Mouse (Mus musculus) natural killer cell, adult 2 months (primary cell): ENCODE results near the gene Mypn.
A peak's percentile ranks its signal among the peaks of the same experiment; 100 is the strongest.

Source experiments
- DNase-seq, 2 experiments: peaks; one replicate each; pipeline ENCODE4 v3.0.0; 2022; ENCODE audit warnings: low spot score in 2 of 2

The Mypn gene

GRCm38 (mm10) chr10:63203728-63204127 lies at the start of gene Mypn:
Gene Mypn, minus strand, starts transcription at chr10:63203952.
- DNase-seq = no peak

DNA sequence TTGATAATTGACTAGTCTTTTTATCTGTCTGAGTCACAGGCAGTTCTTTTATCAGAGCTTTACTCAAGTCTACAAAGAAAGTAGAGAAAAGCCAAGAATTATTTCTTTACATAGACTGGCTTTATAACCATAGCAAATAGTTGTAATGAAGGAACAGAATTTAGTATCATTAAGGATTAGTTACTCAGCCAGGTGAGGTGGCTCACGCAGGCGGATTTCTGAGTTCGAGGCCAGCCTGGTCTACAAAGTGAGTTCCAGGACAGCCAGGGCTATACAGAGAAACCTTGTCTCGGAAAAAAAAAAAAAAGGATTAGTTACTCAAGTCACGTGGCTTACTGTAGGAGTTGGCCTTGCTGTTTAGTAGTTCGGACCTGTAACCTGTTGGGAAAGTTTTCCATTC lies 44.7 kb upstream of the Mypn start:
- DNase-seq = no peak

- no peak for DNase-seq
Observed at GRCm38 (mm10) chr10:63247457-63247856, 43.7 kb upstream of the Mypn start.

- DNase-seq = no peak
Observed at GRCm38 (mm10) chr10:63245846-63246245, 42.1 kb upstream of the Mypn start.

DNA sequence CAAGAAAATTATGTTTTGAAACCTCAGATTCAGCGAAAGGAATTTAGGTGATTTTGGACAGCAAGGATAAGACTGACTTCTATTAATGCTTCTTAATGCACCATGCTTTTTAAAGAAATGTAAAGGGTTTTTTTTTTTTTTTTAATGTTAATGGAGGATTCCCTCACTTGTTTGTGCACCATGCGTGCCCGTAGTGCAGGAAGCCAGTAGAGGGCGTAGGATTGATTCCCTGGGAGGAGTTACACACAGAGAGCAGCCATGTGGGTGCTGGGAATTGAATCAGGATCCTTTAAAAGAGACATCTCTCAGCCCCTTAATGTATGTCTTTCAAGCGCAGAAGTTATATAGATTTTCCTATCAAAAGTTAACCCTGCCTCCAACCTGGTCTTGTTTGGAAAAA lies 41.0 kb upstream of the Mypn start:
- DNase-seq = no peak

DNA sequence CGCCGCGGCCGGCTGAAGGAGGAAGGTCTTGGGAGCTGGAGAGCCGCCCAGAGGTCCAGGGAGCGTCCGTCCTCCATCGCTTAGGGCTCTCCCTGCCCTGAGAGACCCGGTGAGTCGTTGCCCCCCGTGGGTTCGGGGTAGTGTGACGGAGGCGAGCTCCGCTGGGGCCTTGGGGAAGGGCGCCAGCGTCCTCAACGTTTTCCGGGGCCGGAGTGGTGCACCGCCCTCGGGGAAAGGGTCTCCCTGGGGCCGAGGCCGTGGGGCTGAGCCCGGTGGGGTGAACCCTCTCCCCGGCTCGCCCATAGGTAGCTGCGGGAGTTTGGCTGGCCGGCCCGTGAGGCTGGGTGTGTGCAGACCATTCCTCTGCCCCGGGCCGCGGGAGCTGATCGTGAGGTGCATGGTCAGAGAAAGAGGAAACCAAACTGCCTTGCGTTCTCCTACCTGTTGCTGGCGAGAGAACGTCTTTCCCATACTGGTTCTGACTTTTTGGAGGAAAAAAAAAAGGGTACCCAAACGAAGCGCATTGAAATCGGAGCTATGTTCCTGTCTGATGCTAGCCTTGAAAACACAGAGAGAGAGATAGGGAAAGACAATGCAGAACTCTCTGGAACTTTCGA lies 40.4 kb upstream of the Mypn start:
- no peak for DNase-seq

DNA sequence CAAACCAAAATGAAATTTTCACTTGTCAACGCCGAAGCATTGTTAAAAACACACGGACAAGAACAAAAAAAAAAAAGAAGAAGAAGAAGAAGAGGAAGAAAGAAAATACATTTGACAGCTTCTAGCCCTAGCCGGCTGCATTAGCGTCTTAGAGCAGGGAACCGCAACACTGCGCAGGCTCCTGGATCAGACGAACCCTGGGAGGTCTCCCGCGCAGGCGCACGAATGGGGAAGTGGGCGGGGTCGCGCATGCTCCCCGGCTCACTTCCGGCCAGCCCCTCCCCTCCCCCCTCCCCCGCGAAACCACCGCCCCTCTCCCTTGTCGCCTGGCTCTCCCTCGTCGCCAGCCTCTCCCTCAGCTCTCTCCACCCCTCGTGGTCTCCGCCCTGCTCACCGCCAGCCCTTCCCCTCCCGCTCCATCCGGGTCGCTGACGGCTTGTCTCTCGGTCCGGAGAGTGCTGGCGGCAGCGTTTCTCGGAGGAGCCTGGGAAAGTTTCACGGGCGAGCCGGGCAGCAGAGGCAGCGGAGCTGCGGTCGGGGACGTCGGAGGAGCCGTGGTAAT lies 39.8 kb upstream of the Mypn start, which contains the start of gene Herc4:
TSS of gene Herc4 (plus strand) at position 318 of the 562 bp plus-strand sequence.
- peak; percentile 89 to 91 for DNase-seq

DNA sequence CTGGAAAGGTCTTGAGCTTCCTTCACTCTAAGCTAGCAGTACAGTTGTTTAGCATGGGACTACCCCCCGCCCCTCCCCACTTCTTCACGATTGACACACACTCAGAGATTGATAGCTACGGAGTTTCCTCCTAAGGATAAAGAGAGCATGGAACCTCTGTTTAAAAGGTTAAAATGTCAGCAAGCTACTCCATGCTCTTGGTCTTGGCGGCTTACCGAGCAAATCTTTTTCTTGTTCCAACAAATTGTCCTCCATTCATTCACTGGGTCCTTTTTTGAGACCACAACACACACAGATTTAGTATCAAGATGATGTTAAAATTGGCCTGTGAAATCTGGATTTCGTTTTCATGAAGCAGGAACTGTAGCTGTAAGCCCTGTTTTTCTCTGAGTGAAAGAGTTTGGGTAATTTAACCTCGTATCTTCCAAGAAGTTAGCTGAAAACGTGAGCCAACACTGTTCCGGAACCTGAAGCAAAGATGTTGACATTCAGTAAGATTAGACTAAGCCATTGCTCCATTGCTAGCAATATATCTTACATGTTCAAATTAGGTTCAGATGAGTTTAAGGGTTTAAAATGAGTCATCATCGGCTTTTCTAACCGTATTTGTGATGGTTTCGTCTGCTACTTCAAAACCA lies 39.2 kb upstream of the Mypn start:
- no peak for DNase-seq

DNA sequence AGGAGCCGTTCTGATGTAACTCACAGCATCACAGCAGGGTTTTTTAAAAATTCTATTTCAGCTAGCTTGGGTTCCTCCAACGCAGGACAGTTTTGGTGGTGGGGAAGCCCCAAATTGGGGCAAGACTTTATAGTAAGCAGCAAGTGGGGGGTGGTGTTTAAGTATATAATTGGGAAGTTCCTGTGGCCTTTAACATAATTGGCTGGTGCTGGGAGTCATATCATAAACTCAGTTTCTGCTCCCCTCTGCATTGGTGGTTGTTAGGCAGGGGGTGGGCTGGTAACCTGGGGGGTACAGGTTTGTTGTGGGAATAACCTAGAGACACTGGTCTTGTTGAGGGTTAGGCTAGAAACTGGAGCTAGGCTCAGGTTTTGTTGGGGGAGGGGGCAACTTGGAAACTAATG lies 37.1 kb upstream of the Mypn start:
- no peak for DNase-seq

DNA sequence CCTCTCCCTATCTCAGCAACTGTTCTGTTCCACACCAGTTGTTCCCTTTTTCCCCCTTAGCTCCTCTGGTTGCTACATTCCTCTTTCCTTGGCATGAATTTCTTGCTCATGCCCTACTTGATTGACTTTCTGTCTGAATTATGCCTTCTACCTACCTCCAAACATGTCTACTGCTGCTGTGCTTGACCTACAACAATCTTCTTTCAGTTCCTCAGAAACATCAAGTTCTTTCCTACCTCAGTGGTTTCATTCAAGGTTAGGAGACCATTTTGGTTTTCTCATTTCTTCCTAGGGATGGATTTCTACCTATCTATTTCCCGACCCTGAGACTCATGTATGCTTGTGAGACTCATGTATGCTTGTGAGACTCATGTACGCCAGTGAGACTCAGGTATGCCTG lies 36.1 kb upstream of the Mypn start:
- no peak for DNase-seq

DNA sequence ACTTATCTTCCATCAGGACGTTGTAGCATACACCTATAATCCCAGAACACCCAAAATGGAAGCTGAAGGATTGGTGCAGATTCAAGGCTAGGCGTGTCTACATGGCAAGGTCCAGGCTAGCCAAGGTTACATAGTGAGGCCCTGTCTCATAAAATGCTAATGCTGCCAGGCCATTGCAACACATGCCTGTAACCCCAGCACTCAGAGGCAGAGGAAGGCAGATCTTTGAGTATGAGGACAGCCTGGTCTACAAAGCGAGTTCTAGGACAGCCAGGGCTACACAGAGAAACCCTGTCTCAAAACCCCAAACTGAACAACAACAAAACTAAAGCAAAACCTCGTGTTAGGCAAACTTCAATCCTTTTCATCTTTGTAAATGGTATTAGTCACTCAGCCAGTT lies 34.3 kb upstream of the Mypn start:
- DNase-seq = no peak

- no peak for DNase-seq
Observed at GRCm38 (mm10) chr10:63237206-63237605, 33.5 kb upstream of the Mypn start.

- DNase-seq = no peak
Observed at GRCm38 (mm10) chr10:63236663-63237062, 32.9 kb upstream of the Mypn start.

DNA sequence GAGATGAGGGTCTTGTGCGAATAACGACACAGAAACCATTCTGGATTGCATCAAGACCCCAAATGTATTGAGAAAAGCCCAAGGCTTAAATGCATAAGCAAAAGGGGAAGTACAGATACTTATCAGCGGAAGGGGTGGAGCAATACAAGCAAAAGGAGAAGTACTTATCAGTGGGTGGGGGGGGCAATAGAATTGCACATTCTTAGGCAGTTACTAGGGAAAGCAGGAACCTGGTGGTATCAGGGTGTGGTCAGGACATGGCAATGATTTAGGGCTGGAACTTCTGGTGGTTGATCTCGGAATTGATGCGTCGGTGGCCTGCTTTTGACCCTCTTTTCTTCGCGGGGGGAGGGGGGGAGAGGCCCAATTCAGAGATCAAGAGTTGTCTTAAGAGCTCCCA lies 32.1 kb upstream of the Mypn start:
- DNase-seq = no peak

GRCm38 (mm10) chr10:63234133-63234532 lies 30.4 kb upstream of the Mypn start:
- no peak for DNase-seq

DNA sequence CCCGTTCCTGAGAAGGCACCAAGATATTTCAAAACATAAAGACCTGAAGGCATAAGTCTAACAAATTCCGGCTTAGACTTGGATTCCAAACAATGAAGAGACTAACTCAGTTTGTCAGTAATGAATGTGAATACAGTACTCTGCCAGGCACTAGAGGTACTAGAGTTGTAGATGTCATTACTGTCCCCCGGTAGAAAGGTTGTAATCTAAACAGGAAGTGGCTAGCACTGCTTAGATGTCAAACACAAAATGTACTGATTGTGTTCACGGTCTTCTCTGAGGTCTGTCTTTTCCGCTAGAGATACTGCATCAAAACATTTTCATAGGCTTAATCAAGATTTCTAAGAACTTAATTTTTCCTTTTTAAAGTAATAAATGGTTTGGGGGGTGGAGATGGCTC lies 27.9 kb upstream of the Mypn start:
- DNase-seq = peak in 1 of 2 experiments; percentile 35

DNA sequence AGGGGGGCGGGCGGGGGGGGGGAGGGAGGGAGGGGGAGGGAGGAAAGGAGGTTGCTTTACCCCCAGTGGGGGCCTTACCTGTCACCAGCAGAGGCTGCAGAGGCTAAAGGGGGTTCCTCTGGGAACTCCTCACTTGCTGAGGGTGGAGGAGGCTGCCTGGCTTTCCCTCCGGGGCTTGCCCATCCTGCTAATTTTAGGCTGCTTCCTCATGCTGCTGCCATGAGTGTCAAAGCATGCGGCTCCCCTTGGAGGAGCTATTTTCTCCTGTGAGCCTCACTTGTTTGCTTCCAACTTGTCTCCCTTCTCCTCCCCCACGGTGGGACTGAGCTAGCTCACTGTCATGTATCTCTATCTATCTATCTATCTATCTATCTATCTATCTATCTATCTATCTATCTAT lies 27.1 kb upstream of the Mypn start:
- DNase-seq = no peak

- no peak for DNase-seq
Observed at GRCm38 (mm10) chr10:63230266-63230665, 26.5 kb upstream of the Mypn start.

DNA sequence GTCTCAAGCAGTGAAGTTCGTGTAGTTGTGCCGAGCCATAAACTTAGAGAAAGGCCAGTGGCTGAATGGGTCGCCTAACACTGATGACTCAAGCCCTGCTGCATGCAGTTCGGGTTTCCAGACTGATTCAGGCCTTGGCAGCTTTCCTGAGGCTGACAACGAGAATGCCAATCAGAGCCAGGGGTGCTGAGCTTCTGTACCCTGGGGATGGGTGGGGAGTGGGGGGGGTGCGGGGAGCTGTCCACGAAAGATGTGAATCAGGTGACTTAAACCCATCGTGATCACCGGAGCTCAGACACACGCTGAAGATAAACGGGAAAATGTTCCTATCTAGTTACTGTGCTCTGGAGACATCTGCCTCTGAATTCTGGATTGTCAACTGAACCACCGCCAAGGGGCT lies 20.6 kb upstream of the Mypn start:
- DNase-seq = no peak

DNA sequence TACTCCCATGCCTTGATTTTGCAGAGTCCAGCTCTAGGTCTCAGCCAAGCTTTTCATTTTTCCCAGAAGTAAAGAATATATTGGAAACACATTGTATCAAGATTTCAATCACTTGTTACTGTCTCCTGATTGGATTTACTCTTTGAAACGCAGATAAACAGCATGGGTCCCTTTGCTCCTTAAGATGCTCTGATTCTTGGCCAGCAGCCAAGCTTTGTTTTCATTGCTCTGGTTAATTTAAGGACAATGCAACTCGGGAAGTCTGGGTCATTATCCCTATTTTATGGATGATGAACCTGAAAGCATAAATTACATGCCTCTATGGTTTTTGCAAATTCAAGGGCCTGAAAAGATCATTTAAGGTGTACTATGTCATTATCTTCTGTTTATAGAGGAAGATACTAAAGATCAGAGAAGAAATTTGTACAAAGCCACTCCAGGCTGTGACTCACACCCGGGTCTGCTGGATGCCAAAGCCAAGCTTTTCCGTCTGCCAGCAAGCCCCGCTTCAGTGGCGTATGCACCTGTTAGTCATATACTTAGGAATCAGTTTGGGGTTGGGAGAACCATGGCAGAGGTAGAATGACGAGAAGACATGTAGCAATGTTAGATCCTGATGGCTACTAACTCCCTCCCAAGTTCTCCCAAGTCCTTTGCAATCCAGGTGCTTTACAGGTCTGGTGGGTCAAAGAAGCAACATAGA lies 17.5 kb upstream of the Mypn start:
- DNase-seq = no peak

DNA sequence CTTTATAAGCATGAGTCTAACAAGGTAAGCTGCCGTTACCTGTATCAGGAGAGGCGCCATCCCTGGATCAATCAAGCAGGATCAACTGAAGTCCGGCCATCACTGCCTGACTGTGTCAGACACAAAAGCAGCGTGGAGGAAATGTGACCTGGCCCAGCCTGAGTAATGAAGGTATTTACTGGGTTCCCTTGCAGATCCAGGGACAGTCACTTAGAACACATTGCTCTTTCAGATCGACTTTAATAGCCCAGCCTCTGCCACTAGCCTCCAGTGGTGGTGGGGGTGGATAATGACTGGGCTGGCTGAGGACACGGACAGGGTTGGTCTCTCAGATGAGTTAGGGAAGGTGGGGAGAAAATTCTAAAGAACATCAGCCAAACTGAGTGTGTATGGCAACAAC lies 5.1 kb upstream of the Mypn start:
- no peak for DNase-seq

- no peak for DNase-seq
Observed at GRCm38 (mm10) chr10:63203002-63203401, 750 bp downstream of the Mypn start.

- no peak for DNase-seq
Observed at GRCm38 (mm10) chr10:63201534-63201933, 2.2 kb downstream of the Mypn start.
